Mouse (Mus musculus): ENCODE data around the gene Kprp.
"Not testable (repeated sequence)": the region's sequence is repeated elsewhere in the genome, so short reads cannot be mapped to it uniquely, and the experiment has no call there.

Kprp gene

GRCm38 (mm10) chr3:92827108-92827507 is at the start of gene Kprp:
TSS of gene Kprp (minus strand) at chr3:92827247.
- no peak for DNase-seq

GRCm38 (mm10) chr3:92874180-92874579 is 47.1 kb upstream of the Kprp start:
- DNase-seq, result no peak

GRCm38 (mm10) chr3:92870116-92870515 is 43.1 kb upstream of the Kprp start, which contains the start of gene 2310050C09Rik:
TSS of gene 2310050C09Rik (minus strand) at chr3:92870216.
- DNase-seq, result no peak

GRCm38 (mm10) chr3:92851186-92851585 is 24.1 kb upstream of the Kprp start, which contains the start of gene Lce1l:
TSS of gene Lce1l (minus strand) at chr3:92851286.
- DNase-seq, result no peak

GRCm38 (mm10) chr3:92825808-92826207 is 1.2 kb downstream of the Kprp start:
- DNase-seq, result no peak

- DNase-seq, result not testable (repeated sequence)
Observed at GRCm38 (mm10) chr3:92816036-92816435, 11.0 kb downstream of the Kprp start.

GRCm38 (mm10) chr3:92815581-92815980 is 11.5 kb downstream of the Kprp start:
- no peak for DNase-seq

GRCm38 (mm10) chr3:92807791-92808190 is 19.3 kb downstream of the Kprp start, which contains the start of gene Lce1k:
TSS of gene Lce1k (minus strand) at chr3:92807891.
- DNase-seq, result no peak

GRCm38 (mm10) chr3:92790414-92790813 is 36.6 kb downstream of the Kprp start, which contains the start of gene Lce1j:
TSS of gene Lce1j (minus strand) at chr3:92790514.
- DNase-seq, result no peak

- DNase-seq, result no peak
Observed at GRCm38 (mm10) chr3:92778799-92779198, 48.2 kb downstream of the Kprp start, which contains the start of gene Lce1i. TSS of gene Lce1i (minus strand) at chr3:92778899.
